Mouse (Mus musculus) thymus, adult 2 months (tissue): ENCODE data around the gene Gmpr2.

Experiments
- CTCF ChIP-seq: fragments of 200-500 bp; IDR thresholded peaks from 2 replicates; pipeline ENCODE4 v1.5.1; 2012; ENCODE audit warnings: mild to moderate bottlenecking, control low read depth, low read length, moderate library complexity, borderline replicate concordance; ENCODE audit not compliant: control insufficient read depth, poor library complexity, insufficient read depth; ENCODE audit errors: extremely low read depth
- POLR2A ChIP-seq: fragments of 200-500 bp; IDR thresholded peaks from 2 replicates; pipeline ENCODE4 v1.6.1; 2012; ENCODE audit warnings: mild to moderate bottlenecking, low read length, control low read depth, moderate library complexity; ENCODE audit not compliant: control insufficient read depth, poor library complexity, insufficient read depth; ENCODE audit errors: extremely low read depth

GRCm38 (mm10) chr14:55719737-55720136 lies 48.0 kb downstream of the Gmpr2 start:
- no peak for TF ChIP-seq CTCF
- TF ChIP-seq POLR2A, result no peak
